Mouse (Mus musculus) adrenal gland, postnatal 25 days (tissue): ENCODE data around the gene Ttbk1. TPM values are rescaled to one million over a fixed set of nuclear protein-coding genes. Genes with fewer than 3 reads are reported as not detected.
"Not testable (repeated sequence)": the region's sequence is repeated elsewhere in the genome, so short reads cannot be mapped to it uniquely, and the experiment has no call there.

Source experiments
- DNase-seq: peaks from one replicate; pipeline ENCODE4 v3.0.0; 2021; ENCODE audit warnings: mixed read lengths
- long read RNA-seq: library from polyadenylated mRNA; stranded (forward); transcript quantifications from one replicate; pipeline ENCODE4 v2.0.0, GENCODE M21; 2021
- total RNA-seq: library from RNA; stranded (reverse); gene quantifications from 2 replicates; pipeline ENCODE4 v1.2.3, GENCODE M21; 2021

The Ttbk1 gene
- 0.52 and 0.55 TPM in 2 replicates for total RNA-seq
- long read RNA-seq, partial matches to known transcripts = 0 of 1 reads
- long read RNA-seq, other reads (novel, unspliced or antisense) = 1 of 1 reads

DNA sequence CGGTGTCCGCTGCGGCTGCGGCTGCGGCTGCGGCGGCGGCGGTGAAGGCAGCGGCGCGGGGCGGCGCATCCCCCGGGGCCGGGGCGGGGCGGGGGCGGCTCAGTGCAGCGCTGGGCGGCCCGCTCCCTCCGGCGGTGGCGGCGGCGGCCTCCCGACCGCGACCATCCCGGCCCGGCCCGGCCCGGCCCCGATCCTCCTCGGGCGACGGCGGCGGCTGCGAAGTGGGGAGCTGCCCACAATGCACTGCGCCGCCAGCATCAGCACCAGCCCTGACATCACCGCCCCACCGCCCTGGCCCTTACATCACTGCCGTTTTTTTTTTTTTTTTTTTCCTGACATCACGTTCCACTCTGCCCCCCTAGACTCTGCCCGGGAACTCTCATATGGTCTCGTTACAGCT lies at the start of gene Ttbk1:
TSS of gene Ttbk1 (minus strand) at position 245 of the 400 bp plus-strand sequence.
- peak; percentile 12 for DNase-seq

DNA sequence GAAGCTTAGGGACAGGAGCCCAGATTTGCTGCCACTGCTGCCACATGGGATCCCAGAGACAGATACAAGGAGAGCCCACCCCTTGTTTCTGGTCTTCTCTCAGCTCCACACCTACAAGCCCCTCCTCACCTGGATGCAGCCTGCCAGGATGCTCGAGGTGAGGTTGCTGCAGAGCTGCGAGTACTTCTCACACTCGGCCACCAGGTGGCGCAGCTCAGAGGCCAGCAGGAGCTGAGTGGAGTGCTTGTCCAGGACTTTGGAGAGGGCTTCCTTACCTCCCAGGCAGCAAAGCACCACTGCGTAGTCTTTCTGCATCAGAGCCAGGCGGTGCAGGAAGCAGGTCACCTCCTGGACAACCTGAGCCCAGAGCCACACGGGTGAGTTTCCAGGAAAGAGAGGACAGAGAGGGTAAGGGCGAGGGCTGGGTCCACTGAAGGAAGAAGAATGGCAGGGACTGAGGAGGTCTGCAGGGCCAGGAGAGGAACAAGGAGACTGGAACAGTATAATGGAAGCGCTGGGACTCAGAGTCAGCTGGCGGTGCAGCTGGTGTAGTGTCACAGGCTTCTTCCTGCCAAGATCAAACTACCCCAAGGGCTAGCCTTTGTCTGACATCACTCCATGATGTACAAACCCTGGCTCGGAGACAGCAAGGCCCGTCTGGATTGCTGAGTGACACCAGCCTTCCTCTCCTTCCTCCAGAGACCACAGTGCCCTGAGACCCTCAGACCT lies 38.3 kb upstream of the Ttbk1 start:
- peak; percentile 80 for DNase-seq

- DNase-seq = no peak
These were observed 37.6 kb upstream of the Ttbk1 start for GRCm38 (mm10) chr17:46525065-46525464.

- no peak for DNase-seq
These were observed 34.6 kb upstream of the Ttbk1 start for GRCm38 (mm10) chr17:46521963-46522668.

GRCm38 (mm10) chr17:46521174-46521573 lies 33.7 kb upstream of the Ttbk1 start:
- DNase-seq = no peak

GRCm38 (mm10) chr17:46520385-46520979 lies 33.0 kb upstream of the Ttbk1 start:
- no peak for DNase-seq

DNA sequence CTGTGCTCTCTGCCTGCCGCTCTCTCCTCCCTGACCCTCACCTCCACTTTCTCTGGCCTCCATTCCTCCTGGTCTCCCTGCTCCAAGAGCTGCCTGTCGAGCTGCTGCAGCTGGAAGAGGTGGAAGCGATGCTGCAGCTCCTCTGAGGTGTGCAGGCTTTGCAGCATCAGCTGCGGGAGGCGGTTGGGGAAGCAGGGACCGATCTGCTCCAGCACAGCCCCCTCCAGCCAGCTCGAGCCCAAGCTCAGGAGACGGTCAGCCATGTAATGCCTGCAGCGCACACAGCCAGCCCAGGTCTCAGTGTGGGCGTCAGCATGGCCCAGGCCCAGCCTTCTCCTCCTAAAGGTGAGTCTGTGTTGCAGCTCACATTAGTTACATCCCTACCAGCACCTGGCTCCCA lies 32.5 kb upstream of the Ttbk1 start:
- no peak for DNase-seq

DNA sequence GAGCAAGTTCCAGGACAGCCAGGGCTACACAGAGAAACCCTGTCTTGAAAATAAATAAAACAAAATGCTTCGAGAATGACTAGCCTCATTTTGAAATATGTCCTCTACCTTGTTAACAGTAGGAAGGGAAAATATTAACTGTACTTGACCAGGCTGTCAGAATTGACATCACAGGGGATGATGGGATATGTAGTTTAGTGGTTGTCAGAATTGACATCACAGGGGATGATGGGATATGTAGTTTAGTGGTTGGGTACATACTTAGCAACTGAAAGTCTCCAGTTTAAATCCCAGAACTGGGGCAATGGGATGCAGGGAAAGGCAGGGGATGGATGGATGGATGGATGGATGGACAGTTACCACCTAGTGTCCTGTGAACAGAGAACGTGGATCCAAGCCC lies 25.9 kb upstream of the Ttbk1 start:
- no peak for DNase-seq

GRCm38 (mm10) chr17:46511059-46511710 lies 23.7 kb upstream of the Ttbk1 start:
- DNase-seq = no peak

- DNase-seq = peak; percentile 28
These were observed 18.1 kb upstream of the Ttbk1 start for GRCm38 (mm10) chr17:46505617-46506016.

- DNase-seq = no peak
These were observed 16.6 kb upstream of the Ttbk1 start for GRCm38 (mm10) chr17:46503847-46504638.

GRCm38 (mm10) chr17:46502775-46503174 lies 15.3 kb upstream of the Ttbk1 start:
- no peak for DNase-seq

- DNase-seq = no peak
These were observed 10.5 kb upstream of the Ttbk1 start for GRCm38 (mm10) chr17:46497956-46498355.

DNA sequence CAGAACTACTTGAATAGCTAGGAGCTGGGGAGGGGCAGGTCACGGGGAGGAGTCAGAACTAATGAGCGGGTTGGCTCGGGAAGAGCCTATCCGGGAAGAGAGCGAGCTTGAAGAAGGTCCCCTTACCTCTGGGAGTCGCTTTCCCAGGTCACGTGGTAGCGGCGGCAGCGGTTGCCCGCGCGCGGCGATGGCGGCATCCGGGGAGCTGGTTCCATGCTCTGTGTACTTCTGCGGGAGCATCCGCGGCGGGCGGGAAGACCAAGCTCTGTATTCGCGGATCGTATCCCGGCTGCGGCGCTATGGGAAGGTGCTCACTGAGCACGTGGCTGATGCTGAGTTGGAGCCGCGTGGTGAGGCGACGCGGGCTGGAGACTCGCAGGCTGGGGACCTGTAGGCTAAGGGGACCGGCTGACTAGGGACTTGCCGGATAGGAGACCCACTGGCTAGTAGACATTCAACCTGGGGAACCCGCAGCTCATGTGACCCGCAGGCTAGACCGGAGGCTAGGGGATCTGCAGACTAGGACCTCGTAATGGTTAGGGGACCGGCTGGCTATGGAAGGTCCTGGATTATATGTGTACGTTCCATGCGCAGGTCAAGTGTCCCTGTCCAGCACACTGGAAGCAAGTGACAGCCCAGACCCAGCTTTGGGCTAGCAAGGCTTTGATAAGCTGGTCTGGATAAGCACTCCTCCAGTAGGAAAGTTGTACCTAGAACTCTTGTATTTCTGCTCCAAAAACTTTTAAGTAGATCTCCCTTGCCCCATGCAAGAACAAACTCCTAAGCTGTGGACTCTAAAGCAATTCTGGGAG lies 9.4 kb upstream of the Ttbk1 start, which contains the start of gene Dnph1:
TSS of gene Dnph1 (plus strand) at position 89 of the 812 bp plus-strand sequence.
- peak; percentile 84 for DNase-seq

DNA sequence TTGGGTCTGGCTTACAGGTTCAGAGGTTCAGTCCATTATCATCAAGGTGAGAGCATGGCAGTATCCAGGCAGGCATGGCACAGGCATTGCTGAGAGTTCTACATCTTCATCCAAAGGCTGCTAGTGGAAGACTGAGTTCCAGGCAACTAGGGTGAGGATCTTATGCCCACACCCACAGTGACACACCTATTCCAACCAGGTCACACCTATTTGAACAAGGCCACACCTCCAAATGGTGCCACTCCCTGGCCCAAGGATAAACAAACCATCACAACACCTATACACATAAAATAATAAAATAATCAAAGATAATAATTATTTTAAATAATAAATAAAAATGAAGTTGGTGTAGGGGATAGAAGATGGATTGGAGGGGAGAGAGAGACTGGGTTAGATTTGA lies 8.6 kb upstream of the Ttbk1 start:
- not testable (repeated sequence) for DNase-seq

DNA sequence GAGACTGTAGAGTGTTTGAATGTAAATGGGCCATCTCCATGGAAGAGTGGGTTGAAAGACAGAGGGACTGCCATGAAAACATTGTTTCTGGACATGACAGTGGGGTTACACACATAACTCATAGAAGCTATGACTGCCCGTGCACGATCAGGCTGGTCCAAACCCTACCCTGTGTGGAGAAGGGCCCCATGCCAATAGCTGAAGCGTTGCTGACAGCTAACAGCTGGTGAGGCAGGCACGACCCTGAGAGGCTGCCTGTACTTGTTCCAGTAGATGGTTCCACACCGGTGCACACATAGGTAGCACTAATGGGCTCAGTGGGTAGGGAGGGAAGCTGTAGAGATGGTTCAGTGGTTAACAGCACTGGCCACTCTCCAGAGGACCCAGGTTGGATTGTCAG lies 8.0 kb upstream of the Ttbk1 start:
- DNase-seq = no peak

GRCm38 (mm10) chr17:46486995-46487394 lies 480 bp downstream of the Ttbk1 start:
- no peak for DNase-seq

DNA sequence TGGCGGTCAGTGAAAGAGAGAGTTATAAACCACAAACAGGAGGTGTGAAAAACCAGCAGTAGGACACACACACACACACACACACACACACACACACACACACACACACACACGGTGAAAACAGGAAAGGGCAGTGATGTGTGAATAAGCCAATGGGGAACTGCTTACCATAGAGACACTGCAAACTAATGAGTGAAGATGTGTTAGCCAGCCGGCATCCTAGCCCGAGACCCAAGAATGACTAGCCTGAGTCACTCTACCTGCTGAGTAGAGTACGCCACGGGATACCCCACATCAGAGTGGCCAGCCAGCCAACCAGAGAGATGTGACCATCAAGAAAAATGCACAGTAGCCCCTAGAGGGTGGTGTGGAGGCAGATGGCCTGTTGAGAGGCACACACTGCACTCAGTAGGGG lies 3.0 kb downstream of the Ttbk1 start:
- DNase-seq = no peak

- no peak for DNase-seq
These were observed 3.4 kb downstream of the Ttbk1 start for GRCm38 (mm10) chr17:46484021-46484431.

GRCm38 (mm10) chr17:46483561-46484001 lies 3.9 kb downstream of the Ttbk1 start:
- DNase-seq = no peak

DNA sequence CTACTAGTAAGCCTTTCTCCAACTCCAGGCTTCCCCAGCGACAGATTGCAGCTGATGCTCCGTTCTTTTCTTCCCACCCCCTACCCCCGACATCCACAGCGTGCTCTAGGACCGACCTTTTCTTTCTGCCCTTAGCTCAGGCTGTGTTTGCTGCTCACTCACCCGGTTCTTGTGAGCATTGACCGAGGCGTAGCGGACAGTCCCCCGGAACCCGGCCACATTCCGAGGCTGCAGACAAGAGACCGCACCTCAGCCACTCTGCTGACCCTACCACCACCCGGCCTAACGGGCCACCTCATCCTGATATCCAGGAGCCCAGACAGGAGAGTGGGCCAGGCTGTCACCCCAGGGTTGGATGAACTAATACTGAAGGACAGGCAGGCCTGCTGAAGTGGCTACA lies 10.2 kb downstream of the Ttbk1 start:
- DNase-seq = no peak
